Mouse (Mus musculus) intestine, postnatal 0 days (tissue): ENCODE results near the gene Prss32. TPM values are rescaled to one million over a fixed set of nuclear protein-coding genes. Genes with fewer than 3 reads are reported as not detected.

Experiments used
- ATAC-seq: fragments of 200-750 bp; cut with Nextera tagmentation; 2 replicates; pipeline ENCODE4 v1.8.0; 2017; ENCODE audit warnings: mild to moderate bottlenecking, moderate TSS enrichment, moderate library complexity
- H3K27ac ChIP-seq: fragments of 300-500 bp; sonication (generic); 2 replicates; pipeline ENCODE4 v1.5.1; 2014; ENCODE audit warnings: mild to moderate bottlenecking, low read depth, low read length, moderate library complexity
- H3K27me3 ChIP-seq: fragments of 300-500 bp; sonication (generic); replicated peaks from 2 replicates; pipeline ENCODE4 v1.6.1; 2014; ENCODE audit warnings: low read length, mixed read lengths; ENCODE audit not compliant: control insufficient read depth, insufficient read depth
- H3K36me3 ChIP-seq: fragments of 300-500 bp; sonication (generic); 2 replicates; pipeline ENCODE4 v1.6.1; 2014; ENCODE audit warnings: mild to moderate bottlenecking, moderate library complexity; ENCODE audit not compliant: control insufficient read depth, insufficient read depth
- H3K4me1 ChIP-seq: fragments of 300-500 bp; sonication (generic); replicated peaks from 2 replicates; pipeline ENCODE4 v1.6.1; 2014; ENCODE audit warnings: antibody characterized with exemption, low read length, mixed read lengths; ENCODE audit not compliant: control insufficient read depth, insufficient read depth
- H3K4me2 ChIP-seq: fragments of 300-500 bp; sonication (generic); replicated peaks from 2 replicates; pipeline ENCODE4 v1.6.1; 2014; ENCODE audit warnings: low read depth, mild to moderate bottlenecking, moderate library complexity
- H3K4me3 ChIP-seq: fragments of 300-500 bp; sonication (generic); 2 replicates; pipeline ENCODE4 v1.5.1; 2014; ENCODE audit warnings: low read depth, low read length
- H3K9ac ChIP-seq: fragments of 300-500 bp; sonication (generic); 2 replicates; pipeline ENCODE4 v1.6.1; 2014; ENCODE audit warnings: mild to moderate bottlenecking, low read depth, low read length
- H3K9me3 ChIP-seq: fragments of 300-500 bp; sonication (generic); 2 replicates; pipeline ENCODE4 v1.6.1; 2016; ENCODE audit warnings: mixed run types; ENCODE audit not compliant: control insufficient read depth
- CTCF ChIP-seq: sonication (generic); IDR thresholded peaks from 2 replicates; pipeline ENCODE4 v1.5.1; 2016; ENCODE audit warnings: low read depth, mild to moderate bottlenecking, control low read depth, antibody characterized with exemption, moderate library complexity
- WGBS: fragments of 180-500 bp; shearing (Covaris S2); extraction: QIAGEN DNeasy Blood & Tissue Kit; methylation state at CpG from one replicate; pipeline ENCODE4 v1.1.7; 2014; 5-methylcytosine and 5-hydroxymethylcytosine counted together
- polyA plus RNA-seq: library from polyadenylated mRNA; unstranded; fragments of >200 nt; fragmentation: Nextera tagmentation; extraction: Ambion mirVana; gene quantifications from 2 replicates; pipeline ENCODE4 v1.2.1, GENCODE M21; 2015

Gene Prss32
- polyA plus RNA-seq, 1 experiment from 2014 or later, result 23.1 TPM

GRCm38 (mm10) chr17:23804426-23805085, 39.1 kb upstream of the Prss32 start:
- Histone ChIP-seq H3K9ac (peak overlapping the region; percentile 93), H3K4me2 (peak overlapping the region; percentile 78), H3K27me3 (no peaks in the 10 kb centered on the region), H3K9me3 (no peaks in the 10 kb centered on the region), H3K27ac (peak overlapping the region; percentile 97; the same call in 1 of the 2 replicates), H3K36me3 (peaks cover 18% of the 10 kb centered on the region), H3K4me1 (peaks cover 6% of the 10 kb centered on the region; the same call in 1 of the 2 replicates), H3K4me3 (peak overlapping the region; percentile 93)
- under 1% methylated on average over 8 of the region's 8 CpGs for WGBS
- no peak for ATAC-seq
- no peak for TF ChIP-seq CTCF

GRCm38 (mm10) chr17:23806867-23807266, 36.8 kb upstream of the Prss32 start:
- WGBS, result 48% methylated on average over 25 of the region's 25 CpGs
- peak; percentile 70 for TF ChIP-seq CTCF
- Histone ChIP-seq H3K9ac (0 out of 2 replicates have a peak overlapping the region, but pooled peaks have one; percentile 22), H3K36me3 (peaks cover 39% of the 10 kb centered on the region), H3K4me2 (peak overlapping the region; percentile 78), H3K27me3 (no peaks in the 10 kb centered on the region), H3K4me3 (peak overlapping the region; percentile 18; the same call in 1 of the 2 replicates), H3K9me3 (no peaks in the 10 kb centered on the region), H3K27ac (no peak overlapping the region), H3K4me1 (peaks cover 6% of the 10 kb centered on the region; the same call in 1 of the 2 replicates)
- no peak for ATAC-seq

- no peak for TF ChIP-seq CTCF
- Histone ChIP-seq H3K9ac (no peak overlapping the region), H3K9me3 (no peaks in the 10 kb centered on the region), H3K36me3 (peaks cover 49% of the 10 kb centered on the region), H3K27ac (no peak overlapping the region), H3K4me3 (no peak overlapping the region), H3K27me3 (no peaks in the 10 kb centered on the region), H3K4me2 (no peak overlapping the region), H3K4me1 (peaks cover 6% of the 10 kb centered on the region; the same call in 1 of the 2 replicates)
- WGBS, result 78% methylated on average over 3 of the region's 3 CpGs
- no peak for ATAC-seq
Observed at GRCm38 (mm10) chr17:23807918-23808317, 35.7 kb upstream of the Prss32 start.

- no peaks in the 10 kb centered on the region for H3K4me1 ChIP-seq
- peaks cover 95% of the 10 kb centered on the region for H3K36me3 ChIP-seq
- TF ChIP-seq CTCF, result no peak
- WGBS, result 98% methylated on average over 16 of the region's 16 CpGs
- H3K9ac ChIP-seq, result no peak overlapping the region
- H3K9me3 ChIP-seq, result peaks cover 12% of the 10 kb centered on the region; the same call in 1 of the 2 replicates
- H3K4me3 ChIP-seq, result no peak overlapping the region
- H3K27me3 ChIP-seq, result no peaks in the 10 kb centered on the region
- no peak for ATAC-seq
- 0 out of 2 replicates have a peak overlapping the region, but pooled peaks have one; percentile 46 for H3K27ac ChIP-seq
- H3K4me2 ChIP-seq, result no peak overlapping the region
Observed at GRCm38 (mm10) chr17:23815641-23816040, 28.0 kb upstream of the Prss32 start.

- Histone ChIP-seq H3K9ac (no peak overlapping the region), H3K4me1 (no peaks in the 10 kb centered on the region), H3K27me3 (no peaks in the 10 kb centered on the region), H3K4me3 (no peak overlapping the region), H3K36me3 (peaks cover 100% of the 10 kb centered on the region), H3K9me3 (peaks cover 12% of the 10 kb centered on the region; the same call in 1 of the 2 replicates), H3K27ac (peak overlapping the region; percentile 64), H3K4me2 (no peak overlapping the region)
- TF ChIP-seq CTCF, result no peak
- 98% methylated on average over 8 of the region's 8 CpGs for WGBS
- no peak for ATAC-seq
Observed at GRCm38 (mm10) chr17:23818579-23818978, 25.1 kb upstream of the Prss32 start.

GRCm38 (mm10) chr17:23819235-23819634, 24.4 kb upstream of the Prss32 start:
- WGBS, result 97% methylated on average over 25 of the region's 25 CpGs
- 0 out of 2 replicates have a peak overlapping the region, but pooled peaks have one; percentile 64 for H3K27ac ChIP-seq
- no peak for ATAC-seq
- no peaks in the 10 kb centered on the region for H3K27me3 ChIP-seq
- TF ChIP-seq CTCF, result no peak
- no peaks in the 10 kb centered on the region for H3K4me1 ChIP-seq
- H3K36me3 ChIP-seq, result peaks cover 100% of the 10 kb centered on the region
- no peak overlapping the region for H3K4me3 ChIP-seq
- no peak overlapping the region for H3K4me2 ChIP-seq
- peaks cover 12% of the 10 kb centered on the region; the same call in 1 of the 2 replicates for H3K9me3 ChIP-seq
- no peak overlapping the region for H3K9ac ChIP-seq
